Mouse (Mus musculus) right cerebral cortex, postnatal 36 days (tissue): ENCODE measurements at regions not wholly inside any gene's neighbourhood (a gene's known extent, or its start where the extent isn't known, plus 50 kb on each side); places are given as distances from the start of the nearest gene placed in this dataset.
"Not testable (repeated sequence)": the region's sequence is repeated elsewhere in the genome, so short reads cannot be mapped to it uniquely, and the experiment has no call there.

ENCODE experiments used
- DNase-seq, 2 experiments: peaks; one replicate each; pipeline ENCODE4 v3.0.0; 2022; ENCODE audit warnings: low spot score in 2 of 2, mixed read lengths in 1 of 2

GRCm38 (mm10) chr8:42442786-42443185 is 698.5 kb downstream of the Triml1 start:
- no peak for DNase-seq

GRCm38 (mm10) chr8:42402632-42403031 is 738.7 kb downstream of the Triml1 start:
- DNase-seq: no peak

GRCm38 (mm10) chr8:42396886-42397285 is 744.4 kb downstream of the Triml1 start:
- no peak for DNase-seq

GRCm38 (mm10) chr8:42388816-42389215 is 752.5 kb downstream of the Triml1 start:
- no peak for DNase-seq

- no peak for DNase-seq
These were observed 793.1 kb downstream of the Triml1 start for GRCm38 (mm10) chr8:42348073-42348603.

- DNase-seq: no peak
These were observed 806.6 kb downstream of the Triml1 start for GRCm38 (mm10) chr8:42334708-42335107.

- DNase-seq: no peak
These were observed 816.6 kb downstream of the Triml1 start for GRCm38 (mm10) chr8:42324663-42325062.

GRCm38 (mm10) chr8:42322862-42323261 is 818.4 kb downstream of the Triml1 start:
- DNase-seq: no peak

GRCm38 (mm10) chr8:42311060-42311459 is 830.2 kb downstream of the Triml1 start:
- no peak for DNase-seq

GRCm38 (mm10) chr8:42291392-42291791 is 849.9 kb downstream of the Triml1 start:
- DNase-seq: no peak

GRCm38 (mm10) chr8:42282011-42282410 is 859.3 kb downstream of the Triml1 start:
- DNase-seq: no peak

GRCm38 (mm10) chr8:42253358-42253757 is 836.5 kb upstream of the Frg1 start:
- no peak for DNase-seq

- not testable (repeated sequence) for DNase-seq
These were observed 825.4 kb upstream of the Frg1 start for GRCm38 (mm10) chr8:42242321-42242720.

GRCm38 (mm10) chr8:42219857-42220600 is 803.2 kb upstream of the Frg1 start:
- no peak for DNase-seq

- no peak for DNase-seq
These were observed 794.1 kb upstream of the Frg1 start for GRCm38 (mm10) chr8:42210943-42211342.

- no peak for DNase-seq
These were observed 793.1 kb upstream of the Frg1 start for GRCm38 (mm10) chr8:42209989-42210388.

GRCm38 (mm10) chr8:42197257-42197656 is 780.4 kb upstream of the Frg1 start:
- DNase-seq: no peak

- no peak for DNase-seq
These were observed 777.2 kb upstream of the Frg1 start for GRCm38 (mm10) chr8:42193902-42194550.

GRCm38 (mm10) chr8:42187083-42187482 is 770.2 kb upstream of the Frg1 start:
- no peak for DNase-seq

GRCm38 (mm10) chr8:42183288-42183878 is 766.5 kb upstream of the Frg1 start:
- DNase-seq: no peak

GRCm38 (mm10) chr8:42162441-42162840 is 745.6 kb upstream of the Frg1 start:
- DNase-seq: no peak

- DNase-seq: no peak
These were observed 740.1 kb upstream of the Frg1 start for GRCm38 (mm10) chr8:42157006-42157405.

- DNase-seq: no peak
These were observed 739.7 kb upstream of the Frg1 start for GRCm38 (mm10) chr8:42156588-42156987.
